23 mouse cellular contexts compared by ENCODE assay signal in genomic region chr10:81323141-81323775, GRCm38 (mm10). TPM values are rescaled to one million over a fixed set of nuclear protein-coding genes. Genes with fewer than 3 reads are reported as not detected.
A peak's percentile ranks its signal among the peaks of the same experiment; 100 is the strongest.
DNase-seq lines count a peak whose midpoint lies in the region; ATAC-seq and TF ChIP-seq lines count a peak whose summit lies in the region.
"Had no signal": no experiment of that assay in that cellular context is flagged by ENCODE, and none has a peak within 500 bp of the region (broad histone marks: within the 10 kb centered on the region; RNA-seq: fewer than 3 reads in every experiment).

No protein-coding gene starts in this region.

- H3K4me2 ChIP-seq in forebrain, embryonic 11.5 days (ENCODE audit: low read depth, low read length, severe bottlenecking): no peak overlapping the region
- no peak overlapping the region for H3K4me2 ChIP-seq in liver, embryonic 13.5 days
- H3K4me2 ChIP-seq: forebrain, embryonic 12.5 days; hindbrain, embryonic 13.5 days had no signal

- WGBS in forebrain, embryonic 10.5 days: 94% methylated on average over 23 of the region's 23 CpGs
- 95% methylated on average over 23 of the region's 23 CpGs for WGBS in forebrain, embryonic 11.5 days
- WGBS in liver, embryonic 13.5 days (ENCODE audit: insufficient replicate concordance): 89% methylated on average over 23 of the region's 23 CpGs

- H3K9me3 ChIP-seq in forebrain, embryonic 10.5 days: no peaks in the 10 kb centered on the region
- no peaks in the 10 kb centered on the region for H3K9me3 ChIP-seq in forebrain, embryonic 11.5 days (ENCODE audit: control insufficient read depth, low read length)
- no peaks in the 10 kb centered on the region for H3K9me3 ChIP-seq in liver, embryonic 13.5 days (replicated peaks)
- H3K9me3 ChIP-seq in E14TG2a.4 (ENCODE audit: low read length): no peaks in the 10 kb centered on the region
- no peaks in the 10 kb centered on the region for H3K9me3 ChIP-seq in G1E (replicated peaks)
- H3K9me3 ChIP-seq: embryonic facial prominence, embryonic 15.5 days; forebrain, embryonic 12.5 days; heart, embryonic 15.5 days; hindbrain, embryonic 13.5 days had no signal

- ATAC-seq in forebrain, embryonic 11.5 days (replicated peaks; ENCODE audit: low FRiP score): no peak
- ATAC-seq in liver, embryonic 13.5 days (ENCODE audit: low read depth): no peak
- no peak for ATAC-seq in G1E (ENCODE audit: extremely low read depth, insufficient number of reproducible peaks, low FRiP score, poor library complexity, severe bottlenecking)

- TF ChIP-seq CTCF in E14TG2a.4 (conservative IDR thresholded peaks at IDR 0.05; ENCODE audit: low read length) (no peak), G1E (IDR thresholded peaks at IDR 0.05; ENCODE audit: low read depth, low read length) (no peak)

- H3K27ac ChIP-seq in forebrain, embryonic 10.5 days: no peak overlapping the region
- no peak overlapping the region for H3K27ac ChIP-seq in forebrain, embryonic 11.5 days (ENCODE audit: low read depth, low read length)
- H3K27ac ChIP-seq in liver, embryonic 13.5 days: no peak overlapping the region
- H3K27ac ChIP-seq: embryonic facial prominence, embryonic 15.5 days; forebrain, embryonic 12.5 days; heart, embryonic 15.5 days; hindbrain, embryonic 13.5 days had no signal

- H3K9ac ChIP-seq in forebrain, embryonic 11.5 days (ENCODE audit: low read length): no peak overlapping the region
- no peak overlapping the region; the same call in 1 of the 2 replicates for H3K9ac ChIP-seq in liver, embryonic 13.5 days
- H3K9ac ChIP-seq: embryonic facial prominence, embryonic 15.5 days; forebrain, embryonic 12.5 days; heart, embryonic 15.5 days had no signal

- H3K27me3 ChIP-seq in forebrain, embryonic 10.5 days (ENCODE audit: poor library complexity, severe bottlenecking): no peaks in the 10 kb centered on the region
- H3K27me3 ChIP-seq in forebrain, embryonic 11.5 days (ENCODE audit: control insufficient read depth, insufficient read depth, low read length): no peaks in the 10 kb centered on the region
- no peaks in the 10 kb centered on the region for H3K27me3 ChIP-seq in liver, embryonic 13.5 days
- H3K27me3 ChIP-seq in E14TG2a.4 (ENCODE audit: insufficient read depth, low read length): no peaks in the 10 kb centered on the region
- no peaks in the 10 kb centered on the region; the same call in 1 of the 2 replicates for H3K27me3 ChIP-seq in G1E (ENCODE audit: insufficient read depth, low read length)
- H3K27me3 ChIP-seq: embryonic facial prominence, embryonic 15.5 days; forebrain, embryonic 12.5 days; heart, embryonic 15.5 days; hindbrain, embryonic 13.5 days had no signal

- no peak for DNase-seq in forebrain, embryonic 10.5 days (ENCODE audit: extremely low spot score, low spot score)
- DNase-seq in forebrain, embryonic 11.5 days (ENCODE audit: low spot score): no peak
- DNase-seq in liver, embryonic 13.5 days: no peak
- DNase-seq in liver (no peak), G1E (ENCODE audit: low spot score) (no peak)
- DNase-seq in right cerebral cortex, adult 2 months (ENCODE audit: low spot score in 2 of 2): no peak
- DNase-seq: adrenal gland, postnatal 36 days; cerebellum, adult 11 months; gastrocnemius, postnatal 36 days; heart, postnatal 36 days; kidney, adult 11 months; kidney, postnatal 14 days; lung, adult 2 months; lung, postnatal 14 days; thymus, adult 2 months had no signal

- peaks cover 68% of the 10 kb centered on the region for H3K36me3 ChIP-seq in forebrain, embryonic 10.5 days (replicated peaks)
- H3K36me3 ChIP-seq in forebrain, embryonic 11.5 days (ENCODE audit: control insufficient read depth, insufficient read depth, low read length): peaks cover 27% of the 10 kb centered on the region
- H3K36me3 ChIP-seq in liver, embryonic 13.5 days: peaks cover 61% of the 10 kb centered on the region
- H3K36me3 ChIP-seq in E14TG2a.4 (ENCODE audit: insufficient read depth, low read length): peaks cover 74% of the 10 kb centered on the region
- H3K36me3 ChIP-seq in G1E (replicated peaks): peaks cover 74% of the 10 kb centered on the region

- peak overlapping the region; percentile 96 for H3K4me3 ChIP-seq in forebrain, embryonic 10.5 days
- H3K4me3 ChIP-seq in forebrain, embryonic 11.5 days (ENCODE audit: low read depth, low read length): no peak overlapping the region
- H3K4me3 ChIP-seq in liver, embryonic 13.5 days (replicated peaks): peak overlapping the region; percentile 99
- H3K4me3 ChIP-seq in E14TG2a.4 (replicated peaks; ENCODE audit: low read length) (peak overlapping the region; percentile 100), G1E (ENCODE audit: low read depth, low read length) (peak overlapping the region; percentile 98; the same call in 1 of the 2 replicates)

- H3K4me1 ChIP-seq in forebrain, embryonic 10.5 days: peaks cover 41% of the 10 kb centered on the region
- H3K4me1 ChIP-seq in forebrain, embryonic 11.5 days (replicated peaks; ENCODE audit: control insufficient read depth, insufficient read depth, low read length): peaks cover 14% of the 10 kb centered on the region
- H3K4me1 ChIP-seq in liver, embryonic 13.5 days (replicated peaks): peaks cover 64% of the 10 kb centered on the region
- H3K4me1 ChIP-seq in E14TG2a.4 (replicated peaks; ENCODE audit: low read depth, low read length) (peaks cover 84% of the 10 kb centered on the region), G1E (ENCODE audit: insufficient read depth, low read depth, low read length) (peaks cover 69% of the 10 kb centered on the region)

RNA-seq across cellular contexts. Expression of gene Cactin, which starts 2.4 kb away (rescaled TPM):
- 56.0 and 56.7 TPM in 2 replicates for polyA plus RNA-seq in forebrain, embryonic 10.5 days (2016; fragmentation: Nextera tagmentation; extraction: Ambion mirVana)
- 51.2 and 53.2 TPM in 2 replicates for polyA plus RNA-seq in forebrain, embryonic 11.5 days (2014; fragmentation: Nextera tagmentation; extraction: Ambion mirVana)
- polyA plus RNA-seq in liver, embryonic 13.5 days (2015; fragmentation: Nextera tagmentation; extraction: Ambion mirVana): 29.5 and 33.0 TPM in 2 replicates
- total RNA-seq in G1E (2014; fragmentation: Nextera tagmentation) (9.0 and 11.4 TPM in 2 replicates), G1E (2017) (23.5 and 23.9 TPM in 2 replicates)
- 77.9 and 80.5 TPM in 2 replicates for polyA plus RNA-seq in G1E (2012)

RNA-seq across cellular contexts. Expression of gene Tbxa2r, which starts 5.3 kb away (rescaled TPM):
- 2.4 and 3.0 TPM in 2 replicates for polyA plus RNA-seq in forebrain, embryonic 10.5 days (2016; fragmentation: Nextera tagmentation; extraction: Ambion mirVana)
- polyA plus RNA-seq in forebrain, embryonic 11.5 days (2014; fragmentation: Nextera tagmentation; extraction: Ambion mirVana): 1.9 and 2.6 TPM in 2 replicates
- 5.2 and 5.3 TPM in 2 replicates for polyA plus RNA-seq in liver, embryonic 13.5 days (2015; fragmentation: Nextera tagmentation; extraction: Ambion mirVana)
- total RNA-seq in G1E (2014; fragmentation: Nextera tagmentation): not detected in 2 replicates
- total RNA-seq in G1E (2017): 0.06 TPM in 1 of 2 replicates, not detected in the other
- polyA plus RNA-seq in G1E (2012): 0.06 TPM in 1 of 2 replicates, not detected in the other

RNA-seq across cellular contexts. Expression of gene Gipc3, which starts 19.8 kb away (rescaled TPM):
- polyA plus RNA-seq in forebrain, embryonic 10.5 days (2016; fragmentation: Nextera tagmentation; extraction: Ambion mirVana): not detected in 2 replicates
- 0.07 TPM in 1 of 2 replicates, not detected in the other for polyA plus RNA-seq in forebrain, embryonic 11.5 days (2014; fragmentation: Nextera tagmentation; extraction: Ambion mirVana)
- polyA plus RNA-seq in liver, embryonic 13.5 days (2015; fragmentation: Nextera tagmentation; extraction: Ambion mirVana): not detected in 2 replicates
- not detected in 2 replicates for total RNA-seq in G1E (2014; fragmentation: Nextera tagmentation)
- total RNA-seq in G1E (2017): 0.11 TPM in 1 of 2 replicates, not detected in the other
- polyA plus RNA-seq in G1E (2012): not detected in 2 replicates
- total RNA-seq: neutrophil, adult 5-6 weeks had no signal
- polyA plus RNA-seq: forebrain, embryonic 12.5 days; heart, embryonic 15.5 days; hindbrain, embryonic 13.5 days; limb, embryonic 11.5 days; midbrain, postnatal 0 days had no signal

RNA-seq across cellular contexts. Expression of gene Hmg20b, which starts 27.0 kb away (rescaled TPM):
- 101 and 108 TPM in 2 replicates for polyA plus RNA-seq in forebrain, embryonic 10.5 days (2016; fragmentation: Nextera tagmentation; extraction: Ambion mirVana)
- 109 and 111 TPM in 2 replicates for polyA plus RNA-seq in forebrain, embryonic 11.5 days (2014; fragmentation: Nextera tagmentation; extraction: Ambion mirVana)
- polyA plus RNA-seq in liver, embryonic 13.5 days (2015; fragmentation: Nextera tagmentation; extraction: Ambion mirVana): 27.1 and 30.3 TPM in 2 replicates
- total RNA-seq in G1E (2014; fragmentation: Nextera tagmentation) (36.7 and 39.2 TPM in 2 replicates), G1E (2017) (12.0 and 21.9 TPM in 2 replicates)
- 142 and 193 TPM in 2 replicates for polyA plus RNA-seq in G1E (2012)

RNA-seq across cellular contexts. Expression of gene Pip5k1c, which starts 30.5 kb away (rescaled TPM):
- polyA plus RNA-seq in forebrain, embryonic 10.5 days (2016; fragmentation: Nextera tagmentation; extraction: Ambion mirVana): 60.6 and 62.1 TPM in 2 replicates
- 74.1 and 74.9 TPM in 2 replicates for polyA plus RNA-seq in forebrain, embryonic 11.5 days (2014; fragmentation: Nextera tagmentation; extraction: Ambion mirVana)
- polyA plus RNA-seq in liver, embryonic 13.5 days (2015; fragmentation: Nextera tagmentation; extraction: Ambion mirVana): 13.2 and 16.7 TPM in 2 replicates
- 58.0 and 62.2 TPM in 2 replicates for total RNA-seq in G1E (2014; fragmentation: Nextera tagmentation)
- 58.8 and 66.6 TPM in 2 replicates for total RNA-seq in G1E (2017)
- polyA plus RNA-seq in G1E (2012): 266 and 331 TPM in 2 replicates
